Comparison of ENCODE assay signal across 18 mouse cellular contexts in the genomic region with DNA sequence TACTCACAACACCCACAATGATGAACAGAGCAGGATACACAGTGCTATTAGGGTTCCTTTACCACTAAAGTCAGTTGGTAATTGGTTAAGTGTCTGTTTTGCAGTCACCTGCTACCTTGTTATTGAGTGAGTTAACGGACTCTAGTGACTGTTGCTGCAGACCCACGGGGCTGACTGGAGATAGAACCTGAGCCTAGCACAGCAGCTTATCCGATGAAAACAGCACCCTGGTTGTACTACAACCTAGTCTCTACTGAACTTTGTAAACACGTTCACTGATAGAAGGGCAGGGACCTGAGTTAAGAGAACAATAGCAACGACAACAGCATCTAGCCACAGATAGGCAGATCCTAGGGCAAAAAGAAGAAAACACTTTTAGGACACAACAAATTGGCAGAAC.
"Had no signal": no experiment of that assay in that cellular context is flagged by ENCODE, and none has a peak within 500 bp of the region (broad histone marks: within the 10 kb centered on the region; RNA-seq: fewer than 3 reads in every experiment).

No protein-coding gene starts in this region.

- H3K4me2 ChIP-seq: limb, embryonic 13.5 days; lung, embryonic 14.5 days; midbrain, embryonic 11.5 days had no signal

- H3K27ac ChIP-seq: kidney, postnatal 0 days; layer of hippocampus, adult 2 months; limb, embryonic 10.5 days; limb, embryonic 13.5 days; macrophage had no signal

- DNase-seq: kidney, adult 2 months; kidney, postnatal 25 days; layer of hippocampus, adult 9-11 months; lung, embryonic 14.5 days; midbrain, embryonic 14.5 days; right cerebral cortex, adult 18-20 months; right cerebral cortex, postnatal 14 days; right cerebral cortex, postnatal 4 days; thymus, postnatal 36 days had no signal

- H3K9ac ChIP-seq: limb, embryonic 13.5 days; lung, embryonic 14.5 days had no signal

- H3K4me3 ChIP-seq: layer of hippocampus, adult 2 months; limb, embryonic 10.5 days; limb, embryonic 13.5 days had no signal

- ATAC-seq: intestine, postnatal 0 days; lung, postnatal 0 days had no signal

- H3K4me1 ChIP-seq: limb, embryonic 10.5 days; limb, embryonic 13.5 days; megakaryocyte, embryonic 14.5 days had no signal

- H3K27me3 ChIP-seq: limb, embryonic 13.5 days had no signal

- H3K36me3 ChIP-seq: limb, embryonic 10.5 days; limb, embryonic 13.5 days had no signal

- H3K9me3 ChIP-seq: limb, embryonic 10.5 days; limb, embryonic 13.5 days had no signal
